Mouse (Mus musculus): ENCODE results near the gene Abtb2.

- TF ChIP-seq CTCF (IDR thresholded peaks at IDR 0.05; ENCODE audit: control insufficient read depth, insufficient read depth, insufficient read length) (no peak), MAX (IDR thresholded peaks at IDR 0.05) (no peak), FOSL1 (IDR thresholded peaks at IDR 0.05; ENCODE audit: insufficient read depth, low read length, poor library complexity, severe bottlenecking) (no peak), MYOD1 (IDR thresholded peaks at IDR 0.05; ENCODE audit: control insufficient read depth, insufficient read length, low read depth) (no peak), MYOG (IDR thresholded peaks at IDR 0.05; ENCODE audit: control insufficient read depth, extremely low read depth, insufficient read length) (no peak)
Observed at GRCm38 (mm10) chr2:103569716-103570115, 3.6 kb downstream of the Abtb2 start.

Measured in C2C12 (cell line).